Mouse (Mus musculus): ENCODE results near the gene Slc15a1.

Slc15a1 gene

GRCm38 (mm10) chr14:121493712-121494111, 11.3 kb downstream of the Slc15a1 start:
- DNase-seq (ENCODE audit: low spot score in 2 of 2), result no peak

- no peak for DNase-seq (ENCODE audit: low spot score in 2 of 2)
These were observed 12.7 kb downstream of the Slc15a1 start for GRCm38 (mm10) chr14:121492328-121492727.

GRCm38 (mm10) chr14:121485722-121486121, 19.3 kb downstream of the Slc15a1 start:
- no peak for DNase-seq (ENCODE audit: low spot score in 2 of 2)

DNA sequence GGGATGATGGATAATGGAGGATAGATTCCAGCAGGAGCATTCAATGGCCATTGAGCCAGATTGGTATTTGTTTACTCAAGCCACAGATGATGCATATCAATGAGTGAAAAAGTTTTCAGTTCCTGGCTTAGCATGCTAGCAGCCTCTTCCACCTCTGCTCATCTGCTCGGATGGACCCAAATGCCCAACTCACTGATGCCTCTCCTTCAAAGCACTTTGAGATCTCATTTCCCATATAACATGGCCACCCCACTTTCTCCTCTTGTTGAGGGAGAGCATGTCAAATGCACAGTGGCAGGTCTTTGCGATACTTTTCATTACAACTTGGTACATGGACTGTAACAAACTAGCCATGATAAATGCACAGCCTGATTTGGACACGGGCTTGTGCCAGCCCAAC, 20.6 kb downstream of the Slc15a1 start:
- no peak for DNase-seq (ENCODE audit: low spot score in 2 of 2)

DNA sequence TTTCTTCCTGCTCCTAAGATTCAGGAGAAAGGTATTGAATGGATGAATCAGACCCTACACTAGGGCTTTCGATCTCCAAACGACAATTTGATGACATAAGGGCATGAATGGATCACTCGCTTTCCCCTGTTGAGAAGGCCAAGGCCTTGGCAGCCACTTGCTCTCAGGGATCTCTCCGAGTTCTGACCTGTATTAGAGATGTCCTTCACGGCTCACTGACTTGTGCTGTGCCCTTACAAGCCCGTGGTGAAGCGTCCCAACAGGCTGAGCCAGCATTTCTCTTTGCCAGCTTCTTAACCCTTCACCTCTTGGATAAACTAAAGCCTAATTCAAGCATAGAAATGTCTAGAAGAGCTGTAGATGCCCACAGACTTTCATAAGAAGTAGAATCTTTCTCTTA, 22.9 kb downstream of the Slc15a1 start:
- DNase-seq (ENCODE audit: low spot score in 2 of 2), result no peak

DNA sequence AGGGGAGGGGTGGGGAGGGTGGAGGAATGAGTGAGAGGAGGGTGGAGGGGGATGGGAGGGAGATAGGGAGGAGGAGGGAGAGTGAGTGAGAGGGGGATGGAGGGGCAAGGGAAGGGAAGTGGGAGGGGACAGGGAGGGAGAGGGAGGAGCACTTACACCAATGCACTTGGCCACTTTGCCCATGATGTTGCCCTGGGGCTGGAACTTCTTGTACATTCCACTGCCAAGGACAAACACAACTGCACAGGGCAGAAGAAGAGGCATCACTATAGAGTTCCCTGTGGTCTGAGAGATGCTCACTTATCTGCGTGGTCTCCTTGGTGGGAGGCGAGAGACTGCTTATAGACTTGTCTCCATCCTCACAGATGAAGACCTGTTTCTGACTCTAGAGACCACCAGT, 23.5 kb downstream of the Slc15a1 start:
- no peak for DNase-seq (ENCODE audit: low spot score in 2 of 2)

DNA sequence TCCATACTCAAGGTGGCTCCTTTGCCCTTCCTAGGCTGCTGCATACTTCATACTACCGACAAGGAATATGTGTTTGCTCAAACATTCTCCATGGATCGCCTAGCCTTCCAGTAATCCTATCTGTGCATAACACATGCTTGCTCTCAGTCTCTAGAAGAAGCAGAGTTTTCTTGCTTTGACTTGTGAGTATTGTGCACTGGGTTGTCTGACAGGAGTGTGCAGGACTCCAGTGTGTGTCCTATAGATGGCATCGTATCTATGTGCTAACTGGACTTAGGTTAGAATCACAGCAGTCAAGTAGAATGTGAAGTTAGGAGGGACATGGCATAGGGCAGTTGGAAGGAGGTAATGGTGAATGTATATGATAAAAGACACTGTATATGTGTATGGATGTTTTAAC, 26.0 kb downstream of the Slc15a1 start:
- DNase-seq (ENCODE audit: low spot score in 2 of 2), result no peak

- no peak for DNase-seq (ENCODE audit: low spot score in 2 of 2)
These were observed 26.9 kb downstream of the Slc15a1 start for GRCm38 (mm10) chr14:121477925-121478693.

DNA sequence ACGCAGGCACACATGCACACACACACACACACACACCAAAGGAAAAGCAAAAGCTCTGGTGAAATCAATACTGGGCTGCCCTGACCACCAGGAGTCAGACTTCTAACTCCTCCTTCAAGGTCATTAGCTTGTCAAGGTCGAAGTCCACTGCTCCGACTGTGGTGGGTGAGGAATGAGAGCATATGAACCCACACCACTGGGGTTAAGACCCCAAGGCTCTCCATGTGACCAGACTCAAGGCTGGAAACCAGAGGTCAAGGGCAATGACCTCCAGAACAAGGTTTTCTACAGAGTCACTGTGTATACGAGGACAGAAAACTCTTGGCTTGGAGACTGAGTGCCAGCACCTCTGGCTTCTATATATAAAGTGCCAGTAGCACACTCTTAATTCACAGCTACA, 31.2 kb downstream of the Slc15a1 start:
- DNase-seq (ENCODE audit: low spot score in 2 of 2), result no peak

- DNase-seq (ENCODE audit: low spot score in 2 of 2), result no peak
These were observed 33.4 kb downstream of the Slc15a1 start for GRCm38 (mm10) chr14:121471545-121472121.

DNA sequence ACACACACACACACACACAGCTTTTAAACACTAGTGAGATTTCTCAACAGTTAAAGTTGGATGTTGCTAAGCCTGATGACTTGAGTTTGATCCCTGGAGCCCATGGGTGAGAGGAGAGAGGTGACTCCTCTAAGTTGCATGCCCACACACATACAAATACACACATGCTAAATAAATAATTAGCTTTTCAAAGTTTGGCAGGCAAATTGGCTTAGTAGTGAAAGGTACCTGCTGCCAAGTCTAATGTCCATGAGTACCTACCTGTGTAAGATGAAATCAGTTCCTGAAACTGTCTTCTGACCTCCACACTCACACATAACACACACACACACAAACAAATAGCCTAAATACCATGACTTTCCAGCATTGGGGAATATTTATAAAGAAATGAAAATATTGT, 35.5 kb downstream of the Slc15a1 start:
- DNase-seq (ENCODE audit: low spot score in 2 of 2), result no peak

- no peak for DNase-seq (ENCODE audit: low spot score in 2 of 2)
These were observed 37.4 kb downstream of the Slc15a1 start for GRCm38 (mm10) chr14:121467646-121468045.

GRCm38 (mm10) chr14:121466501-121466900, 38.6 kb downstream of the Slc15a1 start:
- DNase-seq (ENCODE audit: low spot score in 2 of 2), result no peak

GRCm38 (mm10) chr14:121464318-121464717, 40.7 kb downstream of the Slc15a1 start:
- no peak for DNase-seq (ENCODE audit: low spot score in 2 of 2)

DNA sequence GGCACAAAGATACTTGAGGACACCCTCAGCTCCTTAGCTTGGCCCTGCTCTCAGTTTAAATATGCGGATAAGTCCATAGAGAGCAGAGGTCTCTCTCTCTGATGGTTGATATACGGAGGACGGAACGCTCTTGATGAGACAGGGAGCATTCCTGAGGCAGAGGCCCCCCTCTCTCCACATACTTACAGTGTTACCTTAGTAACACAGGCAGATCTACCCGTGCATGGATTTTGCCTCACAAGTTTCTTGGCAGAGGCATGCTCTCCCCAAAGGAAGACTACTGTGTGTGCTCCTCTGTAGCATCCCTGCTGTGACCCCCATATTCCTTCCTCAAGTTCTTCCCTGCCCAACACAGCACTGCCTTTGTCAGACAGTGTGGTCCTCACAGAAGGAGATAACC, 42.3 kb downstream of the Slc15a1 start:
- DNase-seq (ENCODE audit: low spot score in 2 of 2), result no peak

GRCm38 (mm10) chr14:121460966-121461365, 44.1 kb downstream of the Slc15a1 start:
- DNase-seq (ENCODE audit: low spot score in 2 of 2), result no peak

DNA sequence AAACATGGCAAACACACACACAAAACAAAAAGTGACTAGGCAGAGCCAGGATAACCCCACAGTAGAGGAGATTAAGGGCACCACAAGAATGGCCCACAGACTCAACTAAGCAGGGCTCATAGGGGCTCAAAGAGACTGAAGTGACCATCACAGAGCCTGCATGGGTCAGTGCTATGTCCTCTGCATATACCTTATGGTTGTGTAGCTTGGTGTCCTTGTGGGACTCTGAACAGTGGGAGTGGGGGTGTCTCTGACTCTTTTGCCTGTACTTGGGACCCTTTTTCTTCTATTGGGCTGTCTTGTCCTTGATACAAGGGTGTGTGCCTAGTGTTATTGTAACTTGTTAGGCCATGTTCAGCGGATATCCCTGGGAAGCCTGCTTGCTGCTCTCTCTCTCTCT, 46.5 kb downstream of the Slc15a1 start:
- no peak for DNase-seq (ENCODE audit: low spot score in 2 of 2)

- DNase-seq (ENCODE audit: low spot score in 2 of 2), result no peak
These were observed 47.5 kb downstream of the Slc15a1 start for GRCm38 (mm10) chr14:121457536-121457935.

- no peak for DNase-seq (ENCODE audit: low spot score in 2 of 2)
These were observed 48.4 kb downstream of the Slc15a1 start for GRCm38 (mm10) chr14:121456416-121457285.

- no peak for DNase-seq (ENCODE audit: low spot score in 2 of 2)
These were observed 49.1 kb downstream of the Slc15a1 start for GRCm38 (mm10) chr14:121455976-121456375.

GRCm38 (mm10) chr14:121455527-121455926, 49.5 kb downstream of the Slc15a1 start:
- DNase-seq (ENCODE audit: low spot score in 2 of 2), result peak; percentile 55 to 78

DNA sequence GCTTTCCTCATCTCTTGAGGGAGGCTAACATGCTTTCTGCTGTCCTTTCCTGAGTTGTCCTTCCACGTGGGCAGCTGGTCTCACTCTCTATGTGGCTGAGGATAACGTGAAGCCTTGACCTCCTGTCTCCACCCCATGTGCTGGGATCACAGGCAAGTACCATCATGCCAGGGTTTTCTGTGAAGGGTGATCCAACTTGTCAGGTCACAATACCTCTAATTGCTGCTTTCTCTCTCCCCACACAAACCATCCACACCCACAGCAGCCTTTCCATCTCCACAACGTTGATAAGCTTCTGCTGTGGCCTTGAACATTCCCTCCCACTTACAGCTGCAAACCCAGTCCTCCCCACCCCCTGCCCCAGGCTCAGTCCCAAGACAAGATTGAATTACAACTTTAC, 51.9 kb downstream of the Slc15a1 start:
- no peak for DNase-seq (ENCODE audit: low spot score in 2 of 2)

DNA sequence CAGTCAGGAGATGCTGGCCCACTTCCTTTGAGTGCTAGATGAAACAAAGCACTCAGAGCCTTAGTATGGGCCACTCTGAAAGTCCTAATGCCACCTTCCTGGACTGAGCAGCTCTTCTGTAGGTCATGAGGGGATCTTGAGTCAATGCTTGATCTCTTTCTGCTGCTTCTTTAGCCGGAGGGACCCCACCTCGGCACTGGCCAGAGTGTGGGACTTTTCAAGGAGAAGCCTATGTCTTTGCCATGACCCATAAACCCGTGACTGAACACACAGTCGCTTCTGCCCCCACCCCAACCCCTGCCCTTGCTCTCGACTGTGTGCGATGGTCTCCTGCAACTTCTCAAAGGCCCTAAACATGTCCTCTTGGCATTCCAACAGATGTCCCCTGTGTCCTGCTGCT, 52.8 kb downstream of the Slc15a1 start:
- DNase-seq (ENCODE audit: low spot score in 2 of 2), result no peak
